Mouse (Mus musculus): ENCODE data around the gene Yipf3. TPM values are rescaled to one million over a fixed set of nuclear protein-coding genes. Genes with fewer than 3 reads are reported as not detected.

Yipf3 gene
- polyA plus RNA-seq, 1 experiment from 2014 or later, result 102 TPM

DNA sequence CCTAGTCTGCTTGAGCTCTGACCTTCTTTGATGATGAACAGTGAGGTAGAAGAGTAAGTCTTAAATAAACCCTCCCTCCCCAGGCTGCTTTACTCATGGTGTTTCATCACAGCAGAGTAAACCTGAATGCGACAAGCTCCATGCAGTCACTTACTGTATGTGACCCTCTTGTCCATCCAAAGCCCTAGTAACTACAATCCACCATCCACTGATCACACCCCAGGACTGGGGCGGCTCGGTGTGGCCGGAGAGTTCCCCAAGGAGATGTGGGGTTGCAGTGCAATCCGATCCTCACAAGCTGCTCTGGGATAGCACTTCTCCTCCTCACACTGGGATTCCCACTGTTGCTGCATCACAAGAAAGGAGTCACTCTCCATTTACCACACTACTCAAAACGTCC lies 26.6 kb downstream of the Yipf3 start:
- WGBS, result 65% methylated on average over 6 of the region's 6 CpGs
- no peak overlapping the region for H3K4me2 ChIP-seq
- H3K27ac ChIP-seq (ENCODE audit: low read depth), result no peak overlapping the region
- no peak for TF ChIP-seq CTCF (IDR thresholded peaks at IDR 0.05; ENCODE audit: low read depth)
- H3K9ac ChIP-seq, result no peak overlapping the region
- H3K4me3 ChIP-seq (ENCODE audit: low read depth, low read length), result no peak overlapping the region
- peaks cover 77% of the 10 kb centered on the region for H3K36me3 ChIP-seq (ENCODE audit: insufficient read depth)
- no peak for DNase-seq
- no peaks in the 10 kb centered on the region for H3K4me1 ChIP-seq (ENCODE audit: insufficient read depth)
- no peaks in the 10 kb centered on the region for H3K9me3 ChIP-seq (ENCODE audit: low read depth, low read length)
- ATAC-seq (ENCODE audit: insufficient read depth), result no peak
- no peaks in the 10 kb centered on the region for H3K27me3 ChIP-seq (ENCODE audit: insufficient read depth, low read length)

DNA sequence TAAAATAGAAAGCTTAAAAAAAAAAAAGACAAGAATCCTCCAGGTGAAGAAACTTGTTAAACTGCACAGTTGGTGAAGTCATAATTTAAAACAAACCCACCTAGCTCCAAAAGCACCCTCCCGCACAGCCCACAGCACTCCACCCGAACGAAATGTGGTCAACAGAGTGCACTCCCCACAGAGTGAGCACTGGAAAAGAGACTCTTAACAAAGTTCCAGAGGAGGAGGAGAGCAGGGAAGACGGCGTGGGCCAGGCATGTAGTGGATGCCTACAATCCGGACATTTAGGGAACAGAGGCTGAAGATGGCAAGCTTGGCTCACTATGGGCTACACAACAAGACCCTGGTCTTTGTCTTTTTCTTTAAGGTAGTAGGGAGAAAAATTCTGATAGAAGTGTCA lies 27.2 kb downstream of the Yipf3 start:
- no peaks in the 10 kb centered on the region for H3K27me3 ChIP-seq (ENCODE audit: insufficient read depth, low read length)
- WGBS, result 77% methylated on average over 6 of the region's 6 CpGs
- no peak overlapping the region for H3K9ac ChIP-seq
- no peak for TF ChIP-seq CTCF (IDR thresholded peaks at IDR 0.05; ENCODE audit: low read depth)
- H3K36me3 ChIP-seq (ENCODE audit: insufficient read depth), result peaks cover 77% of the 10 kb centered on the region
- ATAC-seq (ENCODE audit: insufficient read depth), result no peak
- no peaks in the 10 kb centered on the region for H3K9me3 ChIP-seq (ENCODE audit: low read depth, low read length)
- no peaks in the 10 kb centered on the region for H3K4me1 ChIP-seq (ENCODE audit: insufficient read depth)
- no peak overlapping the region for H3K4me2 ChIP-seq
- H3K27ac ChIP-seq (ENCODE audit: low read depth), result no peak overlapping the region
- DNase-seq, result no peak
- H3K4me3 ChIP-seq (ENCODE audit: low read depth, low read length), result no peak overlapping the region

DNA sequence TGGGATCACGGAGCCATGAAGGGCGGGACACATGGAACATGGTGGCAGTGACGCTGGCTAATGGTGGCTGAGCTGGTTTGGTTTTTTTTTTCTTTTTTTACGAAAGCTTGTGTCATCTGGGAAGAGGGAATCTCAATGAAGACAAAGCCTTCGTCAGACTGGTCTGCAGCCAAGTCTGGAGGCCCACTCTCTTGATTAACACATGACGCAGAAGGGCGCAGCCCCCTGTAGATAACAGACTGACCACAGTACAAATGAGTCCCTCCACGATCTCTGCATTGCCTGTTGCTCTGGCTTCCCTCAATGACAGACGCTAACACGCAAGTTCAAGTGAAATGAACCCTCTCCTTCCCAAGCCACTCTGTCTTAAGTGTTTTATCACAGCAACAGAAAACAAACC lies 27.6 kb downstream of the Yipf3 start:
- ATAC-seq (ENCODE audit: insufficient read depth) (no peak), DNase-seq (no peak)
- TF ChIP-seq CTCF (IDR thresholded peaks at IDR 0.05; ENCODE audit: low read depth), result no peak
- Histone ChIP-seq H3K4me2 (no peak overlapping the region), H3K27ac (ENCODE audit: low read depth) (no peak overlapping the region), H3K4me1 (ENCODE audit: insufficient read depth) (no peaks in the 10 kb centered on the region), H3K9me3 (ENCODE audit: low read depth, low read length) (no peaks in the 10 kb centered on the region), H3K36me3 (ENCODE audit: insufficient read depth) (peaks cover 76% of the 10 kb centered on the region), H3K27me3 (ENCODE audit: insufficient read depth, low read length) (no peaks in the 10 kb centered on the region), H3K9ac (no peak overlapping the region), H3K4me3 (ENCODE audit: low read depth, low read length) (no peak overlapping the region)
- 82% methylated on average over 10 of the region's 10 CpGs for WGBS

DNA sequence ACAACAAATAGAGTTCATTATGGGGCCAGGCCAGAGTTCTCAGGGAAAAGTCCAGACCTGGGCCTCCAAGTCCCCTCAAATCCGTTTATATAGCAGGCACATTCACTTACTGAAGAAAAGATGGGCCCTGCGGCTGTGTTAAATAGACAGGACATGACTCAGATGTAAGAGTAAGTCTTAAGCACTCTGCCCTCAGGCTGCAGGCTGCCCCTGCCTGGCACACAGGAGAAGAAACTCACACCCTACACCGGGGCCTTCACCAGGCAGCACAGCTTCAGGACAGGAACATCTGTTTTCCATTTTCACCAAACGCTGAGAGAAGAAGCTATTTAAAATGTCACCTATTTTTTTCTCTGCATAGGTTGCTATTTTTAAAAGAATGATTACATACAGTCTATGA lies 29.7 kb downstream of the Yipf3 start:
- DNase-seq, result no peak
- no peak overlapping the region for H3K4me3 ChIP-seq (ENCODE audit: low read depth, low read length)
- 53% methylated on average over 4 of the region's 4 CpGs for WGBS
- no peak overlapping the region for H3K9ac ChIP-seq
- no peaks in the 10 kb centered on the region for H3K27me3 ChIP-seq (ENCODE audit: insufficient read depth, low read length)
- ATAC-seq (ENCODE audit: insufficient read depth), result no peak
- no peak overlapping the region for H3K4me2 ChIP-seq
- no peak for TF ChIP-seq CTCF (IDR thresholded peaks at IDR 0.05; ENCODE audit: low read depth)
- H3K27ac ChIP-seq (ENCODE audit: low read depth), result no peak overlapping the region
- H3K36me3 ChIP-seq (ENCODE audit: insufficient read depth), result peaks cover 62% of the 10 kb centered on the region
- no peaks in the 10 kb centered on the region for H3K9me3 ChIP-seq (ENCODE audit: low read depth, low read length)
- H3K4me1 ChIP-seq (ENCODE audit: insufficient read depth), result peaks cover 7% of the 10 kb centered on the region

DNA sequence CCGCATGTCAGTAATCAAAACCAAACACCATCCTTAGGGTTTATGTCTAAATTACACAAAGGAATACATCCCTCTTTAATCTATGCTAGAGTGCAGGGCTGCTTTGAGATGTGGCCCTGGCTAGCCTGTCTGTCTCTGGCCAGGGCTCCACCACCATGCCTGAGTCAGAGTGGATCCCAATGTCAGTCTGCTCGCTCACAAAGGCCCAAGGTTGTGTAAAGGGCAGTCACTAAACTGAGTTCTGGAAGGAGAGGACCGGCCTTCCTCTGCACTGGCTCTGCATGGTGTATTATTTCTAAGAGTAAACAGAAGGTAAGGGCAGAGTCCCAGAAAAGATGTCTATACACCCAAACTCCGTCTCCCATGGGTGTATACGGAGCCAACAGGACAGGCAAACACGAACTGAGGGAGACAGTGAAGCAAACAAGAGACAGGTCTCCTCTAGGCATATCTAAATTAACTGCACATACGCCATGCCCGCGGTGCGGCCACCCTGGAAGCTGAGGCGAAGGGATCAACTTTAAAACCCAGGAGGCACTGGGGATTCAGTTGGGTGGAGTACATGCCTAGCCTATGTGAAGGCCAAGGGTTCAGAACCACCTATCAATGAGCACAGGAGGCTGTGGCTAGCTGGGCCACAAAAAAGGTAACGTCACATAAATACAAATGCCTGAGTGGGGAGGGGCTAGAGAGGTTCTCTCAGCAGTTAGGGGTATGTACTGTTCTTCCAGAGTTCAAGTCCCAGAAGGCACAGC lies 30.3 kb downstream of the Yipf3 start:
- WGBS, result 87% methylated on average over 12 of the region's 12 CpGs
- no peak overlapping the region for H3K27ac ChIP-seq (ENCODE audit: low read depth)
- peaks cover 7% of the 10 kb centered on the region for H3K4me1 ChIP-seq (ENCODE audit: insufficient read depth)
- DNase-seq (no peak), ATAC-seq (ENCODE audit: insufficient read depth) (no peak)
- H3K9ac ChIP-seq, result no peak overlapping the region
- H3K9me3 ChIP-seq (ENCODE audit: low read depth, low read length), result no peaks in the 10 kb centered on the region
- TF ChIP-seq CTCF (IDR thresholded peaks at IDR 0.05; ENCODE audit: low read depth), result no peak
- peaks cover 56% of the 10 kb centered on the region for H3K36me3 ChIP-seq (ENCODE audit: insufficient read depth)
- no peak overlapping the region for H3K4me3 ChIP-seq (ENCODE audit: low read depth, low read length)
- no peak overlapping the region for H3K4me2 ChIP-seq
- H3K27me3 ChIP-seq (ENCODE audit: insufficient read depth, low read length), result no peaks in the 10 kb centered on the region

DNA sequence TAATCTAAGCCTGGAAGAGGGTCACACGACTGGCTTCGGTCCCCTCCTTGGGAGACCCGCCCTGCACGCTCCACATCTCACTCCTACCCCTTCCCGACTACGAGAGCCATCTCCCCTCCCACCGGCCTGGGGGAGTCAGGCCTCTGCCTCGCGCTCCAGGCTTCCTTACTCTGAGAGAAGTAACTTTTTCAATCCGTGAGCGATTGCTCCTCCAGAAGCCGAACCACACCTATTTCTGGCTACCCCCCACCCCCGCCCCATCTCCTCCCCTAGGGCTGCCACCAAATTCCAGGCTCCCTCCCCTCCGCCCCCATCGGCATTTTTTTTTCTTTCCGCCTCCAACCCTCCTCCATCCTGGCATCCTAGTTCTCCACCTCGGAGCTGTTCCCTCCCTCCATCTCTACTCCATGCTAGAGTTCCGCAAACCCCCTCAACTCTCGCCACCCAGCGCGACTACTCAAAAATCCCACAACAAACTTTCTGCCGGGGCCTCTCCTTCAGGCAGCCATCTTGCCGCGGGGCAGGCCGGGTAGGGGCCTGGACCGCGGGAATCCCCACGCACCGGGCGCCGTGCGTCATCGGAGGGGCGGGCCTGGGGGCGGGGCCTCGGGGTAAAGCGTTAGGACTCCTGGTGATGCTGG lies 34.7 kb downstream of the Yipf3 start, which contains the start of gene Tjap1:
Tjap1 (minus strand) TSS at position 544 of the 641 bp plus-strand sequence.
- Histone ChIP-seq H3K27ac (ENCODE audit: low read depth) (peak within 1 kb of the TSS; percentile 90), H3K4me2 (peak within 1 kb of the TSS; percentile 95), H3K4me3 (ENCODE audit: low read depth, low read length) (peak within 1 kb of the TSS; percentile 79), H3K9ac (peak within 1 kb of the TSS; percentile 81), H3K9me3 (ENCODE audit: low read depth, low read length) (no peaks in the 10 kb centered on the region), H3K4me1 (ENCODE audit: insufficient read depth) (peaks cover 12% of the 10 kb centered on the region), H3K36me3 (ENCODE audit: insufficient read depth) (peaks cover 30% of the 10 kb centered on the region), H3K27me3 (ENCODE audit: insufficient read depth, low read length) (no peaks in the 10 kb centered on the region)
- under 1% methylated on average over 37 of the region's 37 CpGs for WGBS
- DNase-seq (peak; percentile 92), ATAC-seq (ENCODE audit: insufficient read depth) (peak; percentile 97)
- no peak for TF ChIP-seq CTCF (IDR thresholded peaks at IDR 0.05; ENCODE audit: low read depth)

DNA sequence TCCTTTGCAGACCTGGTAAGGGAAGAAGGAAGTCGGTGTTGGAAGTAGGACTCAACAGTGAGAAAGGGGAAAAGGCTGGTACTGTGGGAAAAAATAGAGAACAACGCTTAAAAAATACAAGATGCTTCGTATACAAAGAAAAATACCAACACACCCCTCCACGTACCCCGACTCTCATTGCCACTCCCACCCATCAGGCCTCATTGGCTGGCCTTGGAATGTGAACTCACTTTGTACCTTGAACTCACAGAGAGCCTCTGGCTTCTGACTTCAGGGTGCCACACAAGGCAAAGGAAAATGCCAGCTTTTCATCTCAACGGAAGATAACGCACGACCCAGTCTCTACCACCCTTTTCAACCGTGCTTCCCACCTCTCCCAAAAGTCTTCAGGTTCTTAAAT lies 35.3 kb downstream of the Yipf3 start:
- DNase-seq, result no peak
- peak; percentile 42; the same call in 1 of the 2 replicates for ATAC-seq (ENCODE audit: insufficient read depth)
- H3K9me3 ChIP-seq (ENCODE audit: low read depth, low read length), result no peaks in the 10 kb centered on the region
- H3K9ac ChIP-seq, result no peak overlapping the region
- WGBS, result 16% methylated on average over 9 of the region's 9 CpGs
- H3K27me3 ChIP-seq (ENCODE audit: insufficient read depth, low read length), result no peaks in the 10 kb centered on the region
- H3K4me3 ChIP-seq (ENCODE audit: low read depth, low read length), result peak overlapping the region; percentile 79
- H3K27ac ChIP-seq (ENCODE audit: low read depth), result no peak overlapping the region
- H3K4me2 ChIP-seq, result peak overlapping the region; percentile 95
- peaks cover 17% of the 10 kb centered on the region for H3K4me1 ChIP-seq (ENCODE audit: insufficient read depth)
- H3K36me3 ChIP-seq (ENCODE audit: insufficient read depth), result peaks cover 25% of the 10 kb centered on the region
- TF ChIP-seq CTCF (IDR thresholded peaks at IDR 0.05; ENCODE audit: low read depth), result no peak

Measured in lung, embryonic 14.5 days (tissue).